Mouse (Mus musculus): Measurements from ENCODE around the gene Crocc2.

Gene Crocc2

GRCm38 (mm10) chr1:93168295-93168775 lies at the start of gene Crocc2:
Gene Crocc2, plus strand, starts transcription at chr1:93168725.
- DNase-seq = no peak

GRCm38 (mm10) chr1:93118816-93119215 lies 49.7 kb upstream of the Crocc2 start:
- peak; percentile 17 for DNase-seq

- no peak for DNase-seq
Observed at GRCm38 (mm10) chr1:93123179-93123854, 45.2 kb upstream of the Crocc2 start.

GRCm38 (mm10) chr1:93124066-93124465 lies 44.5 kb upstream of the Crocc2 start:
- no peak for DNase-seq

DNA sequence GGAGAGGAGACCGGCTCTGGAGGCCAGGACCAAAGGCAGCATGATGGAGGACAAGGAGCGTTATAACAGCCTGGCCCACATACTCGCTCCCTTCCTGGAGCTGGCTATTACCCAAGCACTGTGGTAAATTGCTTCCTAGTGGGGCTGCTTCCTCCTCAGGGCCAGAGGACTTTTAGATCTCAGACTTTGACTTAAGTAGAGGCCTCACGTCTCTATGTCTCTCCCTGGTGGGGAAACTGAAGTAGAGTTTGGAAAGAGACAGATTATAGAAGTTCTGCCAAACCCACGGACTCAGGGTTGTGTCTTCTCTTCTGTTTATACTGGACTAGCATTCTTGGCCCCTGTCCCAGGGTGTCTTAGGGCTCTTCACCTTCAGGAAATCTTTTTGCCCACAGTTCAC lies 43.3 kb upstream of the Crocc2 start:
- no peak for DNase-seq

DNA sequence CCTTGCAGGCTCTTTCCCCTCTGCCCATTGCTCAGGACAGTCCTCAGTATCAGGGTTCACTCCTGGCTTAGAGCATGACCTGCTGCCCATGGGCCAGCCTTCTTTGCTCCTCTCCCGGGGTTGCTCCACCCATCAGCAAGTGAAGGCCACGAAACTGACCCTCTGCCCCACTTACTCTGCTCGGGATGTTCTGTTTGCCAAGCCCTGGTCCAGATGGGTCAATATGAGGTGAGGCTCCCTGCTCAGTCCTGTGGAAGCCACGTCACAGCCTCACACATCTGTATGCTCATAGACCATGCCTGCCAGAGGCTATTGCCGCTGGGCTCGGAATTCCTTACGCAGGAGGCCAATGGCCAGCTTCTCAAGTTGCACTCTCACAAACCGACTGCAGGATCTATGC lies 40.3 kb upstream of the Crocc2 start:
- no peak for DNase-seq

DNA sequence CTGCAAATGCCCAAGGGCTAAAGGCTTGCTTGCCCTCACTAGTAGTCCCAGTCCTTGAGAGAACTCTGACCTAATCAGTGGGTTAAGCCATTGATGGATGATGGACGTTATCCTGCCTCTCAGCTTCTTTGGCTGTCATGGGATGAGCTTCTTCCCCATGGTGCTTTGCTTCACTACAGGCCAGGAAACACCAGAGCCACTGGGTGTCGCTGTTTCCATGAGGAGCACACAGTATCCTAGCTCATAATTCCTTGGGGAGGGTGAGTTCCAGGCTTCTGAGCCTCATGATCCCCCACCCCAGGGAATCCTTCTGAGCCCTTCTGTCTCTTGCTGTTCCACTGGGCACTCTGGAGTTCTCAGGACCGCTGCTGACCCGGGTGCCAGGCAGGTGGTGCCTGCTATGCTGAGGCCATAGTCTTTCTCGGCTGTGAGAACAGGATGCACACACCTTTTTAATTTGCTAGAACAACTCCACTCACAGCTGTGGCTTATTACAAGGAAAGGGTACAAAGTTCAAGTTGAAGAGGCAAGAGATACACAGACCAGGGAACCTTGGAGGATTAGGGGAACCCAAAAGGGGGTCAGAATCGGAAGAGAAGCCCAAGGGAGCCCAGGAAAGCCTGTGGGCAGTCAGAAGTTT lies 39.7 kb upstream of the Crocc2 start:
- peak; percentile 30 for DNase-seq

- DNase-seq = peak; percentile 14
Observed at GRCm38 (mm10) chr1:93130242-93130983, 38.1 kb upstream of the Crocc2 start.

DNA sequence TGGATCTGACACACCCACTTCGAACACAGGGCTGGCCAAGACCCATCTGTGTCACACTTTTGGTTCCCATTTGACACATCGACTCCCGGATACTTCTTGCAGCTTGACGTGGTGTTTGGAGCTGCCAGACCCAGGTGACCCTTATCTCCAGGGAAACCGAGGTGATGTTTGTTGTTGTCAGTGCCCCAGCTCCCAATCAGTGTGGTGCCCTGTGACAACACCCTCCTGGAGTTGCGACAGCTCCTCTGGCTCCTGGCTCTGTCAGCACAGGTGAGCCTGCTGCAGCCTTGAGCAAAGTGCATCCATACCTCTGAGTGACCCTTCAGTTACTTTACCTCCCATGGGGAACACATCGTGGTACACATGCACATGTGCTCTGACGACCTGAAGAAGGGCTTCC lies 35.8 kb upstream of the Crocc2 start:
- DNase-seq = no peak

- no peak for DNase-seq
Observed at GRCm38 (mm10) chr1:93135036-93135526, 33.4 kb upstream of the Crocc2 start, which contains the start of gene Agxt. Gene Agxt, plus strand, starts transcription at chr1:93135240.

GRCm38 (mm10) chr1:93138534-93138933 lies 30.0 kb upstream of the Crocc2 start:
- peak; percentile 77 for DNase-seq

DNA sequence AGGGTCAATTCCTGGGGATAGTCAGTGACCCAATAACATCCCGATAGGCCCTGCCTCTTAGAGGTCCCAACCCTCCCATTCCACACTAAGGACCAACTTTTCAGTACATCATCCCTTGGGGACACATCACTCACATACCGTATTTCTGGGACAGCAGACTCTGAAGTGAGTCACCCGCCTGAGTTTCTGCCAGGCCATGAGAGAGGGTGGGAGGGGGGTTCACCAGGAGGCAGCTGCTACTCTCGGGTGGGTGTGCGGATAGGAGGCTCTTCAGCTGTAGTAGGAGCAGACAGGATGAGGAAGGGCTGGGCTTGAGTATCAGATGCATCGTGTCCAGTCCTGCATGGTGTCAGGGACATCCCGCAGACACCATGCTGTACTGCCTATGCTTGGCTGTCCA lies 28.8 kb upstream of the Crocc2 start:
- no peak for DNase-seq

DNA sequence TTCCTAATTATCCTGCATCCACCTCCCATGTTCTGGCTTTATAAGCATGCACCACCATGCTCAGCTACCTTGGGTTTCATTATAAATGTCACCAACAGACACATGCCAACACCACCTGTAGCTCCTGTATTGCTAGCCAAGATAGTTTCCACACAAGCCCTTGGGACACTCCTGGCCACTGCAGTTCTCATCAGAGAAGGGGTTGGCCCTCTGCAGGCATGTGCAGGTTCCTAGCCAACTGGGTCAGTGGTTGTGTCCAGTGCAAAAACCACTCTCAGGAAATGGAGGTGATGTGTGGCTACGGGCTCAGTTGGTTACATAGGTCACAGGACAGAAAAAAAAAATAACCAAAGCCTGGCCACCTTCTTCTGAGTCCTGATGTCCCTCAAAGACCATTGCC lies 25.7 kb upstream of the Crocc2 start:
- no peak for DNase-seq

GRCm38 (mm10) chr1:93144176-93144575 lies 24.3 kb upstream of the Crocc2 start:
- no peak for DNase-seq

- DNase-seq = no peak
Observed at GRCm38 (mm10) chr1:93150907-93151661, 17.4 kb upstream of the Crocc2 start.

- DNase-seq = peak; percentile 50
Observed at GRCm38 (mm10) chr1:93157566-93157965, 11.0 kb upstream of the Crocc2 start.

DNA sequence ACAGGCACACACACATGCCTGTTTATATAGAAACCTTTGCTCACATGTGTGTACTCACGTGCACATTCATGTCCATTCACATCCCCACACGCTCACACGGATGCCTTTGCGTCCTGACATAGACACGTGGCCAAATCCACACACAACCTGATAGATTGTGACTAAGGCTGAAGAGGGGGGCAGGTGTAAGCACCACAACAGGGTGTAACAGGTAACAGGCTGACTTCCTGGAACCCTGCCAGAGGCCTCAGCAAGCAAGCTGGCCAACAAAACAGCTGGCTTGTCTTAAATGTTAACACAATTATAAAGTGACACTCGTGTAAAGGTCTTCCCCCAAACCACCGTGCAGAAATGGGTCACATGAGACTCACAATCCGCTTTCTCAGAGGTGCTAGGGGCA lies 9.6 kb upstream of the Crocc2 start:
- peak; percentile 18 for DNase-seq

DNA sequence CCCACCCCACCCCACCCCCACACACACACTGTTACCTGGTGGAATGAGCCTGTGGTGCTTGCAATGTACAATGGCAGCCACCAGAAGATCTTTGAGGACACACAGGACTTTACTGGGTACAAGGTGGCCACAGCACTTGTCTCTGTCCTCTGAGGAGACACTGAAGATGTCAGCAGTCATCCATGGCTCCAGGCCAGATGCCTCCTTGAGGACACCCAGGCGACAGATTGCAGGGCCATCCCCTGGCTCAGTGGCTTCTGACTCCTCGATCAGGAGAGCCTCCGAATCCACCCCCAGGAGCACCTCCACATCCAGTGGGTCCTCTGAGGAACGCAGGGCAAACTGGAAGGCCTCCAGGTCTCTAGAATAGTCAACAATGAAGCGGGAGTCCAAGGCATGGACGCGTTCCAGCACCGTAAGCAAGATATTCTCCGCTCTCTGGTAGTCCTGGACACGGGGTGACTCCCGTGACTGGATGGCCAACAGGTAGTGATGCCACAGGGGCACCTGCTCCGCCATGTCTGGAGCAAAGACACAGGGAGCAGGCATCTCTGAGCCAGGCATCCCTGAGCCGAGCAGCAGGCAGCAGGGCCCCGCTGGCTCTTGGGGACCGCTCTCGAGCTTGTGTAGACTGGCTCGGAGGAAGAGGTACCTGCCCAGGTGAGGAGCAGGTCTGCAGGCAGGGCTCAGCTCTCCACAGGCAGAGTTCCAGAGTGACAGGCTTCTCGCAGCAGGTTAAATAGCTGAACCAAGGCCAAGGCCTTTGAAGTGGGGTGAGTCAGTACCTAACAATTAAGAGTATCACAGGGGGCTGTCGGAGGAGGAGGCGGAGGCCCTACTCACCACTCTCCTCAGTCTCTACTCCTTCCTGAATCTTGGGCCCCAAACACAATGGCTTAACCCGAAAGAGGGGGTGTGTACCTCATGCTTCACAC lies 8.7 kb upstream of the Crocc2 start:
- DNase-seq = no peak

DNA sequence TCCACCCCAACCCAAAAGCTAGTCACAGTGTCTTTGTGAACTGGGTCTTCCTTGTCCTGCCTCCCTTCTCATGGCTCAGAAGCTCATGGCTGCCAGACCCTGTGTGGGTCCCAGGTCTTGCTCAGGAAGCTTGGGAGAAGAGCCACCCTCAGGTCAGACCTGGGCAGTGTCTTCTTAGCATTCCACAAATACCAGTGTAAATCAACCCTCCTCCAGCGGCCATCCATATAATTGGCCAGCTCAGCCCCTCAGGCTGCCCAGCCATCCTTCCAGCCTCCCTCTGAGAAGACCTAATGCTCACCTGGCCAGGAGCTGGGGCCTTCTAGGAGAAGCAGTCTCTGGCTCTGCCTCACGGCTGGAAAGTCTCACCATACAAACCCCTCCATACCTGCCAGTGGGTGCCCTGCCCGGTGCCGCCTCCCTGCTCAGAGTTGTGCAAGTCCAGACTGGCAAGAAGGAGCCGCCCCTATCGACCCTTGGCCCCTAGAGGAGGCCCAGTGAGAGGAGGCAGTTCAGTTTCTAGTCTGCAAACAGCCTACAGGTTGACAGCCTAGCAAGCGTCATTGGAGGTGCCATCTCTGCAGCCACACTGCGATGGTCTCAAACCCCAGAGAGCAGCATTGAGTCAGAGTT lies 7.9 kb upstream of the Crocc2 start, which contains the start of gene 2310007B03Rik:
2310007B03Rik (minus strand) TSS at position 448 of the 633 bp plus-strand sequence.
- DNase-seq = peak; percentile 61

- no peak for DNase-seq
Observed at GRCm38 (mm10) chr1:93161350-93161749, 7.2 kb upstream of the Crocc2 start.

- no peak for DNase-seq
Observed at GRCm38 (mm10) chr1:93161921-93162320, 6.6 kb upstream of the Crocc2 start.
